Mouse (Mus musculus) heart, adult 2 months (tissue): ENCODE measurements around the gene Sema5b. TPM values are rescaled to one million over a fixed set of nuclear protein-coding genes. Genes with fewer than 3 reads are reported as not detected.

ENCODE experiments used
- DNase-seq, 2 experiments: peaks; one replicate each; pipeline ENCODE4 v3.0.0; 2021
- H3K27ac ChIP-seq: fragments of 200-600 bp; 2 replicates; pipeline ENCODE4 v1.8.1; 2022
- H3K27me3 ChIP-seq: fragments of 200-500 bp; 2 replicates; pipeline ENCODE4 v1.6.1; 2012; ENCODE audit warnings: mild to moderate bottlenecking, low read length, inconsistent platforms, mixed read lengths; ENCODE audit not compliant: control insufficient read depth, insufficient read depth
- H3K36me3 ChIP-seq: fragments of 200-500 bp; 2 replicates; pipeline ENCODE4 v1.6.1; 2012; ENCODE audit warnings: low read length, inconsistent platforms; ENCODE audit not compliant: control insufficient read depth, insufficient read depth
- H3K4me1 ChIP-seq: fragments of 200-500 bp; 2 replicates; pipeline ENCODE4 v1.6.1; 2011; ENCODE audit warnings: low read length; ENCODE audit not compliant: control insufficient read depth, insufficient read depth
- H3K4me3 ChIP-seq: fragments of 200-600 bp; 2 replicates; pipeline ENCODE4 v1.8.1; 2022
- H3K79me2 ChIP-seq: fragments of 200-500 bp; replicated peaks from 2 replicates; pipeline ENCODE4 v1.6.1; 2012; ENCODE audit warnings: mild to moderate bottlenecking, inconsistent platforms, low read length, moderate library complexity, mixed read lengths; ENCODE audit not compliant: control insufficient read depth, insufficient read depth
- H3K9ac ChIP-seq: fragments of 200-500 bp; 2 replicates; pipeline ENCODE4 v1.6.1; 2012; ENCODE audit warnings: low read depth, mild to moderate bottlenecking, control low read depth, inconsistent platforms, low read length, mixed read lengths
- CTCF ChIP-seq: fragments of 200-600 bp; IDR thresholded peaks from 2 replicates; pipeline ENCODE4 v1.8.1; 2022; ENCODE audit warnings: antibody characterized with exemption, mild to moderate bottlenecking, moderate library complexity
- EP300 ChIP-seq: fragments of 200-500 bp; IDR thresholded peaks from 2 replicates; pipeline ENCODE4 v1.6.1; 2011; ENCODE audit warnings: low read depth, low read length, control low read depth; ENCODE audit not compliant: insufficient read depth
- POLR2A ChIP-seq: fragments of 200-500 bp; IDR thresholded peaks from 2 replicates; pipeline ENCODE4 v1.6.1; 2011; ENCODE audit warnings: mild to moderate bottlenecking, low read depth, low read length, control low read depth; ENCODE audit not compliant: insufficient read depth
- WGBS: fragments of 180-500 bp; shearing (Covaris S2); methylation state at CpG from one replicate; pipeline ENCODE4 v1.1.7; 2018; 5-methylcytosine and 5-hydroxymethylcytosine counted together
- intact Hi-C: fragments of 180-260 bp; cut with DNase I; formaldehyde crosslinking; loops from one replicate; pipeline ENCODE4 v1.15.1; 2025
- polyA plus RNA-seq: library from polyadenylated mRNA; depleted of rRNA; stranded (reverse); fragments of >200 nt; gene quantifications from 2 replicates; pipeline ENCODE4 v1.2.3, GENCODE M21; 2012
- total RNA-seq, 2 experiments: library from RNA; stranded (reverse); gene quantifications; 2 replicates each; pipeline ENCODE4 v1.2.3; 2021

Sema5b gene
- total and polyA plus RNA-seq, 3 experiments: 1.5 to 3.0 (median 1.8) TPM

DNA sequence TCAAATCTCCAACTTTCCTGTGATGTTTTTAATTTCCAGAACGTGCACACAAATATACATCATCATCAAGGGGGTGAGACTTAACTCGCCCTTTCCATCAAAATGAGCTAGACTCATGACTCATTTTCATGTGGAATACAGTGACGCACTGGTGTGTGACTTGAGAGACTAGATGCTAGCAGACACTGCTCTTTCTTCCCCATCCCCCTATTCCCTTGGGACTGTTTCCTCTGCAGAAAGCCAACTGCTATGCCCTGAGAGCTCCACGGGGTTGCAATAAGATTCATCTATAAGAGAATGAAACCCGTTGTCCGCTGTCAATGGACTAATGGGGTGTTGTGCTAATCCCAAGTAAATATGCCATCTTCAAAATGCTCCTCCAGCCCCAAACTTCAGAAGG, 32.4 kb upstream of the Sema5b start:
- intact Hi-C loops: no loop called here
- H3K4me1 ChIP-seq: no peaks in the 10 kb centered on the region
- WGBS: 76% methylated on average over 6 of the region's 6 CpGs
- no peak for DNase-seq
- TF ChIP-seq CTCF: no peak
- no peak for TF ChIP-seq POLR2A
- no peak for TF ChIP-seq EP300
- H3K27ac ChIP-seq: no peak overlapping the region
- no peak overlapping the region for H3K9ac ChIP-seq
- no peaks in the 10 kb centered on the region for H3K27me3 ChIP-seq
- H3K4me3 ChIP-seq: no peak overlapping the region
- H3K79me2 ChIP-seq: no peaks in the 10 kb centered on the region
- H3K36me3 ChIP-seq: no peaks in the 10 kb centered on the region

DNA sequence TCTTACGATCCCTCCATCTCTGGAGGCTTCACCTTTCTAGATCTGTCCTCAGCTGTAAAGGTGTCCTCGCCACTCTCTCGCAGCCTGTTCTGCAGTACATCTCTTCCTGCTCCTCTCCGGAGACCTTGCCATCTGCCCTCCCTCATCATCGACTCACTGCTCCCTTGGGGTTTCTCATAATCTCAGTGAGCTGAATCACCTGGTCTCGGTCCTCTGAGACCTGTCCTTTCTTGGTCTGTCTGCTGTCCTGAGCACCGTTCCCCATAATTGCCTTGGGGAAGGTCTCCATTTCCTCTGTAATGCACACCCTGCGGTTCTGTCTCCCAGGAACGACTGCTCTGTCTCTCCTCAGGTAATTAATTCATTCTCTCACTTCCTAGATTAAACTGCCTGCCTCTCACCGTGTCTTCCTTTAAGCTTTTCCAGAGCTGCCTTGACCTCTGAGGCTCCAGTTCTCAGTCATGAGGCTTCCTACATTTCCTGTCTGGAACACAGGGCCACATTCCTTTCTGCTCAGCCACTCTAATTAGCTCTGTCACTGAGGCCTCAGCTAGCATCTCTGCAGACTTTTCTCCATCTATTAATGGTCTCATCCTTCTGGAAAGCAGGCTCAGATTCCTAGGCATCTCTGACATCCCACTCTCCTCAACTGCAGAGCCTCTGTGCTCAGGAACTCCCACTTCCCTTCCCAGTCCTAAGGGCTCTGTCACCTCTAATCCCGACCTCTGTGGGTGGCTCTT, 31.4 kb upstream of the Sema5b start:
- no peak overlapping the region for H3K4me3 ChIP-seq
- WGBS: 55% methylated on average over 11 of the region's 11 CpGs
- H3K4me1 ChIP-seq: no peaks in the 10 kb centered on the region
- no peaks in the 10 kb centered on the region for H3K36me3 ChIP-seq
- no peak for TF ChIP-seq EP300
- no peak for TF ChIP-seq POLR2A
- no peak for TF ChIP-seq CTCF
- no peak for DNase-seq
- H3K27ac ChIP-seq: no peak overlapping the region
- H3K27me3 ChIP-seq: no peaks in the 10 kb centered on the region
- intact Hi-C loops: no loop called here
- H3K79me2 ChIP-seq: no peaks in the 10 kb centered on the region
- H3K9ac ChIP-seq: no peak overlapping the region

DNA sequence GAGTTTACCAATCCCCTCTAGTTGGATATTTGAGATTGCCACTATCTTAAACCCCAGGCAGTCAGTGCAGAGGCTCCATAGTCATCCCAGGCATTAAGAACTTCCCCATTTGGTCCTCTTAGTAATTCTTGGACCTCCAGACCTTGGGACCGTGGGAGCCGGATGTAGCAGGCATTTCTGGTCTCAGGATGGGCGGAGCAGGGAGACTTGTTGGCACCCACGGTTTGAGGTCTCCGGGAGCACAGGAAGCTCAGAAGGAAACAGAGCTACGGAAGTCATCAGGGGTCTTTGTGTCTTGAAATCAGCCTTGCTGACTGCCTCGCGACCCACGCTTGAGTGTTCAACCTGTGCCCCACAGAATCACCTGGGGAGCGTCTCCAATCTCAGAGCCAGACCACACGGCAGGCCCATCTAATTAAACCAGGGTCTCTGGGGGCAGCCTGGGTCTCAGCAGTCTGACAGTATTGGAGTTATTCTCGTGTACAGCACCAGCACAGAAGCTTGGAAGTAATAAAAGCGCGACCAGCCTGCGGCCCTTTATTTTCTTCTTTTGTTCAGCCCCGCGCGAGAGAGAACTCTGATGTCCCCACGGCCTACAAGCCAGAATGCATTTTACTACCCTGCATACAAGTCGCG, 24.9 kb upstream of the Sema5b start:
- no peaks in the 10 kb centered on the region for H3K79me2 ChIP-seq
- intact Hi-C loops: no loop called here
- no peak overlapping the region for H3K9ac ChIP-seq
- no peak overlapping the region for H3K27ac ChIP-seq
- TF ChIP-seq CTCF (no peak), EP300 (no peak), POLR2A (no peak)
- H3K4me1 ChIP-seq: peaks cover 1% of the 10 kb centered on the region; the same call in 1 of the 2 replicates
- WGBS: 68% methylated on average over 21 of the region's 21 CpGs
- no peaks in the 10 kb centered on the region for H3K27me3 ChIP-seq
- no peak overlapping the region for H3K4me3 ChIP-seq
- no peak for DNase-seq
- H3K36me3 ChIP-seq: no peaks in the 10 kb centered on the region

DNA sequence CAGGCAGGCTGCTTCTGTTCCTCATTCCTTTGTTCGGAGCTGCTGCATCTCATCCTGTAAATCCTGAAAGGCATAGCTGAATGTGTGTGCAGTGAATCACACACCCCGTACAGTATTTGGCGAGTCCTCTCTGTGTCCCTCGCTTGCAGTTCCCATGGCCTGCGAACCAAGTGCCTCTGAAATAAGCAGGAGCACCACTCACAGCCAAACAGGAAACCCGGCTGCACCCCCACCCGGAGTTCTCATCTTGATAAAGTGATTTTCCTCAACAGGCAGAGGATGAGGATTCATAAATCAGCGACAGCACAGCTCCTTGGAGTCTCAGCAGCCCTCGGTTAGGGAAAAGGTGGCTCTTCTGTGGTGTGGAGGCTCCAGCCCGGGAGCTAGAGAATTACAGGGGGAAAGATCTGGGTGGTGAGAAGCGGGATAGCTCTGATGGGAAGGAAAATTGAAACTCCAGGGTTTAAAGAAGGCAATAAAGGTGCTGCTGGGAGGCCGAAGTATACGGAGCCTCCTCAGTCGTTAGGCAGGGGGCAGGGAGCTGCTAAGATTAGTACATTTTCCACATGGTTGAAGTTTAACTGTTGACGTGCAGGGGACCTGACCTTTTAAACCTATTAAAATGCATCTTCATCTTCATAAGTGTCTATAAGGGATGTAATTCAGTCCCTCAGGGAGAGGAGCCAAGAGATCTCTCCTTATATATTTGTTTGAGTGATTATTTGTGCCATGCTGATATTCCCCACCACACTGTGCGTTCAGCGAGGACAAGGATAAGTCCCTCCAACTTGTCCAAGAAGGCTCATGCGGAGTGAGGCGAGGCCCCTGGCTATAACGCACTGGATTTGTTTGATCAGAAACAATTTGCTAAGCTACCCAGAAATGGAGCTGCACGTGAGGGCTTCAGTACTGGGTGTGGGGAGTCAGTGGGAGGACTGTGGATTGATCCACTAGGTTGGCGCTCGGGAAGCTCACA, 22.7 kb upstream of the Sema5b start:
- H3K4me1 ChIP-seq: peaks cover 1% of the 10 kb centered on the region; the same call in 1 of the 2 replicates
- H3K27me3 ChIP-seq: no peaks in the 10 kb centered on the region
- WGBS: 46% methylated on average over 23 of the region's 23 CpGs
- no peaks in the 10 kb centered on the region for H3K36me3 ChIP-seq
- intact Hi-C loops: no loop called here
- DNase-seq: no peak
- H3K27ac ChIP-seq: no peak overlapping the region
- H3K9ac ChIP-seq: no peak overlapping the region
- TF ChIP-seq EP300 (no peak), CTCF (no peak)
- H3K4me3 ChIP-seq: no peak overlapping the region
- H3K79me2 ChIP-seq: no peaks in the 10 kb centered on the region

DNA sequence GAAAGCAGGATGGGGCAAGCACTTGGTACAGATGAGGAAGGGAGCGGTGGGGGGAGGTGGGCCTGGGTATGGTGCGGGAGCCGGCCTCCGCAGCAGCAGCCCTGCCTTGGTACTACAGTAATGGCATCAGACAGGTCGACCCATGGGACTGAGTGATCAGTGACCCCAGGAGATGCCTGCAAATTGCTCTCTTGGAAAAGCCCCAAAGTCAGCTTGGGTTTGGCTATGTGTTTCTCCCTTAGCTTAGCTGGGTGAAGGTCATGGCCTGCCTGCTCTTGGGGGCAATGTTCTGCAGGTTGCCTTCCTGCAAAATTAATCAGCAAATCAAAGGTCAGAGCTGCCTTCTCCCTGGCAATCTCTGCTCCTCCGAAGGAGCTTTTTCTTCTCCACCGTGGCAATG, 21.7 kb upstream of the Sema5b start:
- no peaks in the 10 kb centered on the region for H3K79me2 ChIP-seq
- H3K4me3 ChIP-seq: no peak overlapping the region
- intact Hi-C loops: no loop called here
- no peak for DNase-seq
- no peak overlapping the region for H3K27ac ChIP-seq
- no peak for TF ChIP-seq POLR2A
- no peak for TF ChIP-seq EP300
- TF ChIP-seq CTCF: no peak
- no peaks in the 10 kb centered on the region for H3K36me3 ChIP-seq
- H3K9ac ChIP-seq: no peak overlapping the region
- WGBS: 63% methylated on average over 7 of the region's 7 CpGs
- H3K27me3 ChIP-seq: no peaks in the 10 kb centered on the region
- H3K4me1 ChIP-seq: peaks cover 1% of the 10 kb centered on the region; the same call in 1 of the 2 replicates

DNA sequence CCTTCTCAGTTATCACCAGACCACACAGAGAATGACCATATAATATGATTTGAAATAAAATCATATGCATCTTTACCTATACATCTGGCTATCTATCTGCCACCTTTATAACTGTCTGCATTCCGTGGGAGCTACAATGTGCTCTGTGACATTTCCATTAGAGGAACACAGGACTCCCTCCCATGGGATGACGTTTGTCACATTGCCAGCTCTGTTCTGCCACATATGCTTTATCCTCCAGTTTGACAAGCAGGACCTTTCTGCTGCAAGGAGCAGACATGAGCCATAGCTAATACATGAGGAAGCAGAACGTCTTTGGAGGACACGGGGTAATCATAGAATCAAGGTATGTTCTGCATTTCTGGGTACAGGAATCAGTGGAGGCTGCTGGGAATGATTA, 16.7 kb upstream of the Sema5b start:
- H3K4me1 ChIP-seq: no peaks in the 10 kb centered on the region
- H3K4me3 ChIP-seq: no peak overlapping the region
- no peaks in the 10 kb centered on the region for H3K27me3 ChIP-seq
- no peaks in the 10 kb centered on the region for H3K79me2 ChIP-seq
- H3K9ac ChIP-seq: no peak overlapping the region
- 51% methylated on average over 4 of the region's 4 CpGs for WGBS
- no peak for TF ChIP-seq POLR2A
- TF ChIP-seq CTCF: no peak
- no peak for TF ChIP-seq EP300
- intact Hi-C loops: no loop called here
- no peak for DNase-seq
- H3K27ac ChIP-seq: no peak overlapping the region
- H3K36me3 ChIP-seq: no peaks in the 10 kb centered on the region
